Mouse (Mus musculus) myocyte (in vitro differentiated cells): ENCODE data around the gene Jazf1. TPM values are rescaled to one million over a fixed set of nuclear protein-coding genes. Genes with fewer than 3 reads are reported as not detected.

Source experiments
- H3K27me3 ChIP-seq: one replicate; pipeline ENCODE4 v1.6.1; 2011; ENCODE audit not compliant: control insufficient read depth, insufficient read depth, insufficient read length
- H3K36me3 ChIP-seq: one replicate; pipeline ENCODE4 v1.6.1; 2011; ENCODE audit not compliant: control insufficient read depth, insufficient read depth
- H3K4me2 ChIP-seq: one replicate; pipeline ENCODE4 v1.6.1; 2011; ENCODE audit warnings: low read depth, control low read depth
- H3K4me3 ChIP-seq: one replicate; pipeline ENCODE4 v1.5.1; 2011; ENCODE audit warnings: mild to moderate bottlenecking, control low read depth, moderate library complexity
- H3K79me2 ChIP-seq: one replicate; pipeline ENCODE4 v1.6.1; 2011; ENCODE audit not compliant: control insufficient read depth, insufficient read depth
- H3ac ChIP-seq: one replicate; pipeline ENCODE4 v1.6.1; 2011; ENCODE audit not compliant: control insufficient read depth, insufficient read length
- CEBPB ChIP-seq: IDR thresholded peaks from 2 replicates; pipeline ENCODE4 v1.6.1; 2011; ENCODE audit warnings: mild to moderate bottlenecking, moderate library complexity; ENCODE audit not compliant: poor library complexity, insufficient read depth, severe bottlenecking
- E2F4 ChIP-seq: IDR thresholded peaks from one replicate; pipeline ENCODE4 v1.6.1; 2011; ENCODE audit warnings: mild to moderate bottlenecking, control low read depth, moderate library complexity; ENCODE audit not compliant: insufficient read depth
- MAX ChIP-seq: IDR thresholded peaks from one replicate; pipeline ENCODE4 v1.6.1; 2011; ENCODE audit warnings: low read depth, mild to moderate bottlenecking, control low read depth
- MYOD1 ChIP-seq, 3 experiments: IDR thresholded peaks; one replicate each; pipeline ENCODE4 v1.6.1; 2011; ENCODE audit warnings: control low read depth in 2 of 3, low read depth in 2 of 3, mild to moderate bottlenecking in 2 of 3, moderate library complexity in 1 of 3; ENCODE audit not compliant: insufficient read length in 2 of 3, control insufficient read depth in 1 of 3
- MYOG ChIP-seq, 3 experiments: IDR thresholded peaks; one replicate each; pipeline ENCODE4 v1.6.1; 2011; ENCODE audit warnings: control low read depth in 2 of 3, low read depth in 2 of 3, mild to moderate bottlenecking in 2 of 3; ENCODE audit not compliant: insufficient read length in 2 of 3, control insufficient read depth in 1 of 3, insufficient read depth in 1 of 3
- POLR2A ChIP-seq: IDR thresholded peaks from one replicate; pipeline ENCODE4 v1.6.1; 2011; ENCODE audit warnings: low read depth, mild to moderate bottlenecking, control low read depth, moderate library complexity; ENCODE audit not compliant: insufficient read length
- POLR2AphosphoS2 ChIP-seq: IDR thresholded peaks from one replicate; pipeline ENCODE4 v1.6.1; 2011; ENCODE audit warnings: low read depth, control low read depth; ENCODE audit not compliant: insufficient read length
- REST ChIP-seq: IDR thresholded peaks from one replicate; pipeline ENCODE4 v1.6.1; 2011; ENCODE audit warnings: mild to moderate bottlenecking, control low read depth, moderate library complexity; ENCODE audit not compliant: insufficient read depth, insufficient read length
- SRF ChIP-seq: IDR thresholded peaks from one replicate; pipeline ENCODE4 v1.6.1; 2011; ENCODE audit warnings: low read depth; ENCODE audit not compliant: control insufficient read depth, insufficient read length
- TCF12 ChIP-seq: IDR thresholded peaks from one replicate; pipeline ENCODE4 v1.6.1; 2011; ENCODE audit warnings: mild to moderate bottlenecking, control low read depth; ENCODE audit not compliant: poor library complexity, insufficient read depth, severe bottlenecking
- TCF3 ChIP-seq: IDR thresholded peaks from one replicate; pipeline ENCODE4 v1.6.1; 2011; ENCODE audit warnings: low read depth, control low read depth; ENCODE audit not compliant: insufficient read length
- USF1 ChIP-seq: IDR thresholded peaks from one replicate; pipeline ENCODE4 v1.6.1; 2011; ENCODE audit warnings: low read depth, mild to moderate bottlenecking, control low read depth, moderate library complexity
- polyA plus RNA-seq: library from polyadenylated mRNA; unstranded; fragments of >200 nt; fragmentation: generic; extraction: Trizol; gene quantifications from one replicate; pipeline ENCODE4 v1.2.1, GENCODE M21; 2012; ENCODE audit warnings: missing spikeins

The Jazf1 gene
- polyA plus RNA-seq, 1 experiment = 0.01 TPM

- Histone ChIP-seq H3K4me3 (no peak overlapping the region), H3K79me2 (no peaks in the 10 kb centered on the region), H3ac (no peak overlapping the region), H3K36me3 (no peaks in the 10 kb centered on the region), H3K27me3 (peaks cover 6% of the 10 kb centered on the region), H3K4me2 (no peak overlapping the region)
- TF ChIP-seq SRF = no peak
- no peak for TF ChIP-seq MYOG (IDR thresholded peaks at IDR 0.05; ENCODE audit: control insufficient read depth in 1 of 3, insufficient read depth in 1 of 3, insufficient read length in 2 of 3, low read depth in 2 of 3)
- TF ChIP-seq POLR2A = no peak
- no peak for TF ChIP-seq USF1
- TF ChIP-seq REST = no peak
- no peak for TF ChIP-seq TCF3
- no peak for TF ChIP-seq MAX
- TF ChIP-seq CEBPB = no peak
- no peak for TF ChIP-seq TCF12
- no peak for TF ChIP-seq POLR2AphosphoS2
- no peak for TF ChIP-seq MYOD1 (IDR thresholded peaks at IDR 0.05; ENCODE audit: control insufficient read depth in 1 of 3, insufficient read length in 2 of 3, low read depth in 2 of 3)
- no peak for TF ChIP-seq E2F4
Observed at GRCm38 (mm10) chr6:52963840-52964690, 104.4 kb downstream of the Jazf1 start.

- peaks cover 6% of the 10 kb centered on the region for H3K27me3 ChIP-seq
- TF ChIP-seq E2F4 (no peak), MAX (no peak), CEBPB (no peak), SRF (no peak), MYOD1 (IDR thresholded peaks at IDR 0.05; ENCODE audit: control insufficient read depth in 1 of 3, insufficient read length in 2 of 3, low read depth in 2 of 3) (no peak), POLR2A (no peak), USF1 (no peak)
- no peak overlapping the region for H3K4me3 ChIP-seq
- no peaks in the 10 kb centered on the region for H3K36me3 ChIP-seq
- no peak overlapping the region for H3ac ChIP-seq
- no peaks in the 10 kb centered on the region for H3K79me2 ChIP-seq
- no peak overlapping the region for H3K4me2 ChIP-seq
Observed at GRCm38 (mm10) chr6:52963430-52963732, 105.0 kb downstream of the Jazf1 start.

GRCm38 (mm10) chr6:52962600-52963429, 105.6 kb downstream of the Jazf1 start:
- no peak overlapping the region for H3K4me2 ChIP-seq
- no peak for TF ChIP-seq MAX
- TF ChIP-seq TCF3 = no peak
- no peak for TF ChIP-seq MYOG (IDR thresholded peaks at IDR 0.05; ENCODE audit: control insufficient read depth in 1 of 3, insufficient read depth in 1 of 3, insufficient read length in 2 of 3, low read depth in 2 of 3)
- TF ChIP-seq TCF12 = no peak
- no peak for TF ChIP-seq CEBPB
- no peak for TF ChIP-seq USF1
- no peak for TF ChIP-seq E2F4
- no peak for TF ChIP-seq POLR2A
- no peak for TF ChIP-seq MYOD1 (IDR thresholded peaks at IDR 0.05; ENCODE audit: control insufficient read depth in 1 of 3, insufficient read length in 2 of 3, low read depth in 2 of 3)
- no peak for TF ChIP-seq SRF
- no peak for TF ChIP-seq REST
- no peak for TF ChIP-seq POLR2AphosphoS2
- no peak overlapping the region for H3ac ChIP-seq
- no peaks in the 10 kb centered on the region for H3K79me2 ChIP-seq
- no peak overlapping the region for H3K4me3 ChIP-seq
- no peaks in the 10 kb centered on the region for H3K36me3 ChIP-seq
- peaks cover 6% of the 10 kb centered on the region for H3K27me3 ChIP-seq

- Histone ChIP-seq H3K79me2 (no peaks in the 10 kb centered on the region), H3K36me3 (no peaks in the 10 kb centered on the region), H3K27me3 (peaks cover 6% of the 10 kb centered on the region), H3K4me2 (no peak overlapping the region), H3ac (no peak overlapping the region), H3K4me3 (no peak overlapping the region)
- TF ChIP-seq MYOG (IDR thresholded peaks at IDR 0.05; ENCODE audit: control insufficient read depth in 1 of 3, insufficient read depth in 1 of 3, insufficient read length in 2 of 3, low read depth in 2 of 3) (no peak), REST (no peak), TCF12 (no peak), USF1 (no peak), TCF3 (no peak), CEBPB (no peak), MYOD1 (IDR thresholded peaks at IDR 0.05; ENCODE audit: control insufficient read depth in 1 of 3, insufficient read length in 2 of 3, low read depth in 2 of 3) (no peak), POLR2A (no peak), SRF (no peak), E2F4 (no peak)
Observed at GRCm38 (mm10) chr6:52961660-52962490, 106.6 kb downstream of the Jazf1 start.
